Mouse (Mus musculus): ENCODE measurements at regions not wholly inside any gene's neighbourhood (a gene's known extent, or its start where the extent isn't known, plus 50 kb on each side); places are given as distances from the start of the nearest gene placed in this dataset.

- TF ChIP-seq CTCF (IDR thresholded peaks at IDR 0.05; ENCODE audit: borderline replicate concordance, insufficient read depth, low read depth, low read length) (no peak), POLR2A (IDR thresholded peaks at IDR 0.05; ENCODE audit: borderline replicate concordance, insufficient read depth, low read length) (no peak)
Measured at GRCm38 (mm10) chr2:148217136-148217535, 170.4 kb upstream of the Foxa2 start.
